Mouse (Mus musculus) kidney, adult 9 months (tissue): ENCODE data around the gene Polr2c.
A peak's percentile ranks its signal among the peaks of the same experiment; 100 is the strongest.
"Not testable (repeated sequence)": the region's sequence is repeated elsewhere in the genome, so short reads cannot be mapped to it uniquely, and the experiment has no call there.

Experiments
- DNase-seq: peaks from one replicate; pipeline ENCODE4 v3.0.0; 2022

The Polr2c gene

GRCm38 (mm10) chr8:94841183-94841582 lies 16.1 kb upstream of the Polr2c start:
- no peak for DNase-seq

GRCm38 (mm10) chr8:94850049-94850448 lies 7.2 kb upstream of the Polr2c start:
- no peak for DNase-seq

- DNase-seq: not testable (repeated sequence)
Observed at GRCm38 (mm10) chr8:94854761-94855160, 2.5 kb upstream of the Polr2c start.

GRCm38 (mm10) chr8:94857011-94857345 lies 272 bp upstream of the Polr2c start:
- DNase-seq: no peak

- peak; percentile 82 for DNase-seq
Observed at GRCm38 (mm10) chr8:94861352-94861910, 4.2 kb downstream of the Polr2c start.

GRCm38 (mm10) chr8:94862487-94863220 lies 5.4 kb downstream of the Polr2c start:
- DNase-seq: no peak

GRCm38 (mm10) chr8:94863897-94864673 lies 6.8 kb downstream of the Polr2c start:
- DNase-seq: no peak

GRCm38 (mm10) chr8:94865292-94865691 lies 8.0 kb downstream of the Polr2c start:
- no peak for DNase-seq

- no peak for DNase-seq
Observed at GRCm38 (mm10) chr8:94866921-94867320, 9.7 kb downstream of the Polr2c start.

- DNase-seq: no peak
Observed at GRCm38 (mm10) chr8:94869146-94869545, 11.9 kb downstream of the Polr2c start.

- DNase-seq: no peak
Observed at GRCm38 (mm10) chr8:94870003-94870402, 12.8 kb downstream of the Polr2c start.

GRCm38 (mm10) chr8:94870474-94871107 lies 13.3 kb downstream of the Polr2c start:
- DNase-seq: no peak

- DNase-seq: peak; percentile 89
Observed at GRCm38 (mm10) chr8:94871108-94871894, 14.1 kb downstream of the Polr2c start.

GRCm38 (mm10) chr8:94872156-94872555 lies 14.9 kb downstream of the Polr2c start:
- peak; percentile 67 for DNase-seq

- DNase-seq: no peak
Observed at GRCm38 (mm10) chr8:94872576-94872975, 15.3 kb downstream of the Polr2c start.

GRCm38 (mm10) chr8:94874358-94874757 lies 17.1 kb downstream of the Polr2c start:
- peak; percentile 80 for DNase-seq

- peak; percentile 43 for DNase-seq
Observed at GRCm38 (mm10) chr8:94875096-94875870, 18.0 kb downstream of the Polr2c start.

GRCm38 (mm10) chr8:94875871-94876150 lies 18.6 kb downstream of the Polr2c start:
- DNase-seq: no peak

GRCm38 (mm10) chr8:94876197-94876730 lies 19.0 kb downstream of the Polr2c start, which contains the start of gene Dok4:
Gene Dok4 (minus strand): TSS chr8:94876330.
- peak; percentile 90 for DNase-seq

- DNase-seq: no peak
Observed at GRCm38 (mm10) chr8:94876820-94877219, 19.6 kb downstream of the Polr2c start.

- no peak for DNase-seq
Observed at GRCm38 (mm10) chr8:94880742-94881141, 23.5 kb downstream of the Polr2c start.
